Mouse (Mus musculus) E14TG2a.4 (cell line): ENCODE results near the gene Rnf24.

Source experiments
- CTCF ChIP-seq: conservative IDR thresholded peaks from 2 replicates; pipeline ENCODE4 v1.5.1; 2014; ENCODE audit warnings: low read length
- NANOG ChIP-seq: IDR thresholded peaks from 2 replicates; pipeline ENCODE4 v1.6.1; 2014; ENCODE audit warnings: borderline replicate concordance, low read length, mixed read lengths
- POU5F1 ChIP-seq: IDR thresholded peaks from 2 replicates; pipeline ENCODE4 v1.6.1; 2014; ENCODE audit warnings: low read length, borderline replicate concordance

GRCm38 (mm10) chr2:131276722-131277121, 76.0 kb downstream of the Rnf24 start:
- TF ChIP-seq CTCF (no peak), NANOG (no peak), POU5F1 (no peak)
